Mouse (Mus musculus) embryonic facial prominence, embryonic 14.5 days (tissue): ENCODE measurements around the gene Egr4. TPM values are rescaled to one million over a fixed set of nuclear protein-coding genes. Genes with fewer than 3 reads are reported as not detected.

Experiments used
- ATAC-seq: fragments of 200-750 bp; cut with Nextera tagmentation; 2 replicates; pipeline ENCODE4 v1.8.0; 2017; ENCODE audit warnings: low read depth, moderate number of reproducible peaks, moderate TSS enrichment
- DNase-seq: peaks from one replicate; pipeline ENCODE4 v3.0.0-alpha.2; 2015; ENCODE audit warnings: low spot score
- H3K27ac ChIP-seq: fragments of 300-500 bp; sonication (generic); replicated peaks from 2 replicates; pipeline ENCODE4 v1.5.1; 2014; ENCODE audit warnings: low read depth, mild to moderate bottlenecking, low read length, moderate library complexity
- H3K27me3 ChIP-seq: fragments of 300-500 bp; sonication (generic); replicated peaks from 2 replicates; pipeline ENCODE4 v1.6.1; 2014; ENCODE audit warnings: low read length; ENCODE audit not compliant: control insufficient read depth, insufficient read depth
- H3K36me3 ChIP-seq: fragments of 300-500 bp; sonication (generic); 2 replicates; pipeline ENCODE4 v1.6.1; 2014; ENCODE audit warnings: low read length, mixed read lengths; ENCODE audit not compliant: control insufficient read depth, insufficient read depth
- H3K4me1 ChIP-seq: fragments of 300-500 bp; sonication (generic); 2 replicates; pipeline ENCODE4 v1.6.1; 2014; ENCODE audit warnings: antibody characterized with exemption, low read length; ENCODE audit not compliant: control insufficient read depth, insufficient read depth
- H3K4me2 ChIP-seq: fragments of 300-500 bp; sonication (generic); 2 replicates; pipeline ENCODE4 v1.6.1; 2014; ENCODE audit warnings: low read depth, mild to moderate bottlenecking, low read length, moderate library complexity, mixed read lengths
- H3K4me3 ChIP-seq: fragments of 300-500 bp; sonication (generic); 2 replicates; pipeline ENCODE4 v1.5.1; 2014; ENCODE audit warnings: low read depth, mild to moderate bottlenecking, low read length
- H3K9ac ChIP-seq: fragments of 300-500 bp; sonication (generic); 2 replicates; pipeline ENCODE4 v1.6.1; 2014; ENCODE audit warnings: low read depth, mild to moderate bottlenecking, low read length, moderate library complexity, mixed read lengths
- H3K9me3 ChIP-seq: fragments of 300-500 bp; sonication (generic); 2 replicates; pipeline ENCODE4 v1.6.1; 2016; ENCODE audit warnings: low read length; ENCODE audit not compliant: control insufficient read depth
- WGBS: fragments of 180-500 bp; shearing (Covaris S2); extraction: QIAGEN DNeasy Blood & Tissue Kit; methylation state at CpG from one replicate; pipeline ENCODE4 v1.1.7; 2014; 5-methylcytosine and 5-hydroxymethylcytosine counted together
- polyA plus RNA-seq: library from polyadenylated mRNA; unstranded; fragments of >200 nt; fragmentation: Nextera tagmentation; extraction: Ambion mirVana; gene quantifications from 2 replicates; pipeline ENCODE4 v1.2.1, GENCODE M21; 2014

The Egr4 gene
- polyA plus RNA-seq, 1 experiment from 2014 or later = not detected

GRCm38 (mm10) chr6:85515941-85516340 is 2.6 kb upstream of the Egr4 start:
- DNase-seq = no peak

GRCm38 (mm10) chr6:85512577-85513530 is 535 bp downstream of the Egr4 start:
- Histone ChIP-seq H3K9me3 (no peaks in the 10 kb centered on the region), H3K27ac (no peak overlapping the region), H3K36me3 (no peaks in the 10 kb centered on the region), H3K4me1 (peaks cover 14% of the 10 kb centered on the region; the same call in 1 of the 2 replicates), H3K9ac (peak overlapping the region; percentile 42), H3K4me3 (peak overlapping the region; percentile 46), H3K4me2 (peak overlapping the region; percentile 81), H3K27me3 (peaks cover 75% of the 10 kb centered on the region)
- DNase-seq = no peak
- ATAC-seq = no peak
- under 1% methylated on average over 36 of the region's 90 CpGs for WGBS

More at GRCm38 (mm10) chr6:85515941-85516340, 2.6 kb upstream of the Egr4 start:
- 67% methylated on average over 4 of the region's 4 CpGs for WGBS
- Histone ChIP-seq H3K9me3 (no peaks in the 10 kb centered on the region), H3K4me3 (no peak overlapping the region), H3K27ac (no peak overlapping the region), H3K36me3 (no peaks in the 10 kb centered on the region), H3K4me2 (no peak overlapping the region), H3K9ac (no peak overlapping the region), H3K27me3 (peaks cover 55% of the 10 kb centered on the region), H3K4me1 (peaks cover 14% of the 10 kb centered on the region; the same call in 1 of the 2 replicates)
- ATAC-seq = no peak

GRCm38 (mm10) chr6:85512056-85512440 is 1.3 kb downstream of the Egr4 start:
- Histone ChIP-seq H3K27ac (no peak overlapping the region), H3K36me3 (no peaks in the 10 kb centered on the region), H3K4me3 (peak overlapping the region; percentile 46), H3K4me2 (peak overlapping the region; percentile 81), H3K9ac (no peak overlapping the region), H3K27me3 (peaks cover 78% of the 10 kb centered on the region), H3K4me1 (peaks cover 14% of the 10 kb centered on the region; the same call in 1 of the 2 replicates), H3K9me3 (no peaks in the 10 kb centered on the region)
- ATAC-seq = 0 out of 2 replicates have a peak, but pooled peaks have one; percentile 7
- DNase-seq = no peak
- WGBS = 1% methylated on average over 14 of the region's 36 CpGs

GRCm38 (mm10) chr6:85511286-85512055 is 1.9 kb downstream of the Egr4 start:
- Histone ChIP-seq H3K27ac (no peak overlapping the region), H3K9ac (no peak overlapping the region), H3K36me3 (no peaks in the 10 kb centered on the region), H3K4me1 (peaks cover 14% of the 10 kb centered on the region; the same call in 1 of the 2 replicates), H3K9me3 (no peaks in the 10 kb centered on the region), H3K4me2 (peak overlapping the region; percentile 81), H3K27me3 (peaks cover 78% of the 10 kb centered on the region), H3K4me3 (peak overlapping the region; percentile 46)
- DNase-seq = peak; percentile 48
- under 1% methylated on average over 27 of the region's 88 CpGs for WGBS
- 0 out of 2 replicates have a peak, but pooled peaks have one; percentile 34 for ATAC-seq

GRCm38 (mm10) chr6:85510476-85510875 is 2.9 kb downstream of the Egr4 start:
- Histone ChIP-seq H3K4me3 (no peak overlapping the region), H3K4me1 (peaks cover 14% of the 10 kb centered on the region; the same call in 1 of the 2 replicates), H3K9ac (no peak overlapping the region), H3K4me2 (no peak overlapping the region), H3K9me3 (no peaks in the 10 kb centered on the region), H3K27ac (no peak overlapping the region), H3K27me3 (peaks cover 70% of the 10 kb centered on the region), H3K36me3 (no peaks in the 10 kb centered on the region)
- under 1% methylated on average over 6 of the region's 6 CpGs for WGBS
- DNase-seq (peak; percentile 53), ATAC-seq (no peak)

GRCm38 (mm10) chr6:85508602-85509001 is 4.8 kb downstream of the Egr4 start:
- ATAC-seq (no peak), DNase-seq (no peak)
- Histone ChIP-seq H3K4me3 (no peak overlapping the region), H3K4me2 (no peak overlapping the region), H3K9ac (no peak overlapping the region), H3K27ac (no peak overlapping the region), H3K36me3 (no peaks in the 10 kb centered on the region), H3K4me1 (peaks cover 11% of the 10 kb centered on the region; the same call in 1 of the 2 replicates), H3K27me3 (peaks cover 56% of the 10 kb centered on the region), H3K9me3 (no peaks in the 10 kb centered on the region)
- 43% methylated on average over 5 of the region's 5 CpGs for WGBS

- no peak overlapping the region for H3K27ac ChIP-seq
- peaks cover 19% of the 10 kb centered on the region for H3K27me3 ChIP-seq
- no peak overlapping the region for H3K9ac ChIP-seq
- no peaks in the 10 kb centered on the region for H3K36me3 ChIP-seq
- H3K4me2 ChIP-seq = no peak overlapping the region
- DNase-seq = no peak
- no peak for ATAC-seq
- H3K4me1 ChIP-seq = no peaks in the 10 kb centered on the region
- no peak overlapping the region for H3K4me3 ChIP-seq
- H3K9me3 ChIP-seq = no peaks in the 10 kb centered on the region
- WGBS = 81% methylated on average over 2 of the region's 2 CpGs
Observed at GRCm38 (mm10) chr6:85504908-85505307, 8.5 kb downstream of the Egr4 start.

GRCm38 (mm10) chr6:85502911-85503250 is 10.5 kb downstream of the Egr4 start, which contains the start of gene Fbxo41:
TSS of gene Fbxo41 (minus strand) at chr6:85502994.
- ATAC-seq = peak; percentile 89
- peaks cover 8% of the 10 kb centered on the region; the same call in 1 of the 2 replicates for H3K27me3 ChIP-seq
- peak within 1 kb of the TSS; percentile 70 for H3K9ac ChIP-seq
- H3K4me3 ChIP-seq = peak within 1 kb of the TSS; percentile 73
- H3K9me3 ChIP-seq = no peaks in the 10 kb centered on the region
- peak within 1 kb of the TSS; percentile 95 for H3K4me2 ChIP-seq
- no peaks in the 10 kb centered on the region for H3K4me1 ChIP-seq
- peak; percentile 48 for DNase-seq
- H3K36me3 ChIP-seq = no peaks in the 10 kb centered on the region
- no CpG with 5 or more reads among the region's 22 CpGs for WGBS
- no peak within 1 kb of the TSS for H3K27ac ChIP-seq
